Mouse (Mus musculus): ENCODE results near the gene Morn4.

Gene Morn4

GRCm38 (mm10) chr19:42086166-42086565 lies at the start of gene Morn4:
Gene Morn4 (minus strand): TSS chr19:42086357.
- DNase-seq (ENCODE audit: low spot score) = peak; percentile 36

GRCm38 (mm10) chr19:42135070-42135469 lies 48.9 kb upstream of the Morn4 start:
- no peak for DNase-seq (ENCODE audit: low spot score)

- no peak for DNase-seq (ENCODE audit: low spot score)
These were observed 44.9 kb upstream of the Morn4 start for GRCm38 (mm10) chr19:42131101-42131500.

- DNase-seq (ENCODE audit: low spot score) = no peak
These were observed 44.1 kb upstream of the Morn4 start for GRCm38 (mm10) chr19:42130294-42130606.

- DNase-seq (ENCODE audit: low spot score) = peak; percentile 43
These were observed 43.5 kb upstream of the Morn4 start for GRCm38 (mm10) chr19:42129509-42130293.

GRCm38 (mm10) chr19:42128787-42129508 lies 42.8 kb upstream of the Morn4 start, which contains the start of gene Avpi1:
Gene Avpi1 (minus strand): TSS chr19:42129059.
- DNase-seq (ENCODE audit: low spot score) = peak; percentile 96

- DNase-seq (ENCODE audit: low spot score) = no peak
These were observed 42.0 kb upstream of the Morn4 start for GRCm38 (mm10) chr19:42128052-42128740.

- no peak for DNase-seq (ENCODE audit: low spot score)
These were observed 40.9 kb upstream of the Morn4 start for GRCm38 (mm10) chr19:42127024-42127423.

- no peak for DNase-seq (ENCODE audit: low spot score)
These were observed 40.1 kb upstream of the Morn4 start for GRCm38 (mm10) chr19:42126219-42126605.

- DNase-seq (ENCODE audit: low spot score) = no peak
These were observed 39.5 kb upstream of the Morn4 start for GRCm38 (mm10) chr19:42125501-42126218.

GRCm38 (mm10) chr19:42124684-42125083 lies 38.5 kb upstream of the Morn4 start:
- no peak for DNase-seq (ENCODE audit: low spot score)

GRCm38 (mm10) chr19:42120451-42120850 lies 34.3 kb upstream of the Morn4 start:
- DNase-seq (ENCODE audit: low spot score) = no peak

GRCm38 (mm10) chr19:42118596-42118995 lies 32.4 kb upstream of the Morn4 start:
- no peak for DNase-seq (ENCODE audit: low spot score)

- no peak for DNase-seq (ENCODE audit: low spot score)
These were observed 32.0 kb upstream of the Morn4 start for GRCm38 (mm10) chr19:42118142-42118541.

GRCm38 (mm10) chr19:42115783-42116335 lies 29.7 kb upstream of the Morn4 start:
- DNase-seq (ENCODE audit: low spot score) = no peak

- DNase-seq (ENCODE audit: low spot score) = no peak
These were observed 18.5 kb upstream of the Morn4 start for GRCm38 (mm10) chr19:42104681-42105080.

- no peak for DNase-seq (ENCODE audit: low spot score)
These were observed 13.2 kb upstream of the Morn4 start for GRCm38 (mm10) chr19:42099406-42099805.

- peak; percentile 39 for DNase-seq (ENCODE audit: low spot score)
These were observed 4.5 kb upstream of the Morn4 start for GRCm38 (mm10) chr19:42090637-42091141.

- DNase-seq (ENCODE audit: low spot score) = peak; percentile 100
These were observed 3.8 kb upstream of the Morn4 start, which contains the start of gene Pi4k2a for GRCm38 (mm10) chr19:42089748-42090595. Gene Pi4k2a (plus strand): TSS chr19:42090470.

- DNase-seq (ENCODE audit: low spot score) = peak; percentile 79
These were observed 3.1 kb upstream of the Morn4 start for GRCm38 (mm10) chr19:42089103-42089747.

All from T-cell, adult 2 months (primary cell).